Mouse (Mus musculus): ENCODE measurements around the gene Mturn. TPM values are rescaled to one million over a fixed set of nuclear protein-coding genes. Genes with fewer than 3 reads are reported as not detected.

Gene Mturn
- polyA plus RNA-seq, 1 experiment from 2014 or later = 129 TPM

DNA sequence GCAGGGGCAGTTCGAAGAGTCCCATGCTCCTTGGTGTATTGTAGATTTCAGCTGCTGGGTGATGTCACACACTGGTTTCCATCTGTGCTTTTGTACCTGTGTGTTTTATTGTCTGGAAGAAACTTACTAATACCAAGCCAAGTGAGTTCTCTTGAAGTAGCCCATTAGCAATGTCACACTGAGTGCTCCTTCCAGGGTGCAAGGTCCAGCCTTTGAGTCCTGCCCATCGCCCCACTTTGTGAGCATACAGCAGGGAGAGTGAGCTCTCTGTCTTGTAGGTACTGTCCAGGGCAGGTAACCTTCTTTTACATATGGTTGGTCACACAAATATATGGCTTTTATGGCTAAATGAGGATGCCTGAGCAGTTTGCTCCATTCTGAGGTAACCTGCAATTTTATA, 19.1 kb downstream of the Mturn start:
- Histone ChIP-seq H3K27ac (replicated peaks) (no peak overlapping the region), H3K4me2 (replicated peaks) (no peak overlapping the region), H3K4me3 (no peak overlapping the region), H3K9ac (replicated peaks) (no peak overlapping the region), H3K27me3 (no peaks in the 10 kb centered on the region), H3K9me3 (no peaks in the 10 kb centered on the region), H3K4me1 (peaks cover 47% of the 10 kb centered on the region), H3K36me3 (0 out of 2 replicates have a peak, but pooled peaks cover 12% of the 10 kb centered on the region)
- WGBS = 91% methylated on average over 2 of the region's 2 CpGs
- no peak for ATAC-seq (replicated peaks)

DNA sequence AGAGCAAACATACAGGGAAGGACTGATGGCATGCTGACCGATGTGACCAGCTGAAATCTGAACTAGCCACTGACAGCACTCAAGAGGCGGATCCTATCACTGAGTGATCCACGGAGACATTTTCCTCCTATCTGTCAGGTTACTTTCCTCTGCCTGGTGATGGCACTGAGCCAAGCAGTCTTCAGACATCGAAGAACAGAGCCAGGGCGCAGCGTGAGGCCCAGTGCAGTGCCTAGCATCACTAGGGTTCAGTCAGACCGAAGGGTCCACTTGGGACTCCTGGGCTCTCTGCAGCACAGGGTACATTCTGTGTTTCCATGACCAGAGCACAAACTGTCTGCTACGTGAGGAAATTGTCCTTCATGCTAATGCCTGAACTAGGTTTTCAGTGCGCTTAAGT, 20.5 kb downstream of the Mturn start:
- H3K27me3 ChIP-seq = no peaks in the 10 kb centered on the region
- H3K9me3 ChIP-seq = no peaks in the 10 kb centered on the region
- H3K36me3 ChIP-seq = 0 out of 2 replicates have a peak, but pooled peaks cover 9% of the 10 kb centered on the region
- H3K27ac ChIP-seq (replicated peaks) = peak overlapping the region; percentile 11; the same call in 1 of the 2 replicates
- no peak for ATAC-seq (replicated peaks)
- no peak overlapping the region for H3K4me2 ChIP-seq (replicated peaks)
- H3K4me1 ChIP-seq = peaks cover 60% of the 10 kb centered on the region
- no peak overlapping the region for H3K4me3 ChIP-seq
- H3K9ac ChIP-seq (replicated peaks) = no peak overlapping the region
- WGBS = 63% methylated on average over 9 of the region's 9 CpGs

DNA sequence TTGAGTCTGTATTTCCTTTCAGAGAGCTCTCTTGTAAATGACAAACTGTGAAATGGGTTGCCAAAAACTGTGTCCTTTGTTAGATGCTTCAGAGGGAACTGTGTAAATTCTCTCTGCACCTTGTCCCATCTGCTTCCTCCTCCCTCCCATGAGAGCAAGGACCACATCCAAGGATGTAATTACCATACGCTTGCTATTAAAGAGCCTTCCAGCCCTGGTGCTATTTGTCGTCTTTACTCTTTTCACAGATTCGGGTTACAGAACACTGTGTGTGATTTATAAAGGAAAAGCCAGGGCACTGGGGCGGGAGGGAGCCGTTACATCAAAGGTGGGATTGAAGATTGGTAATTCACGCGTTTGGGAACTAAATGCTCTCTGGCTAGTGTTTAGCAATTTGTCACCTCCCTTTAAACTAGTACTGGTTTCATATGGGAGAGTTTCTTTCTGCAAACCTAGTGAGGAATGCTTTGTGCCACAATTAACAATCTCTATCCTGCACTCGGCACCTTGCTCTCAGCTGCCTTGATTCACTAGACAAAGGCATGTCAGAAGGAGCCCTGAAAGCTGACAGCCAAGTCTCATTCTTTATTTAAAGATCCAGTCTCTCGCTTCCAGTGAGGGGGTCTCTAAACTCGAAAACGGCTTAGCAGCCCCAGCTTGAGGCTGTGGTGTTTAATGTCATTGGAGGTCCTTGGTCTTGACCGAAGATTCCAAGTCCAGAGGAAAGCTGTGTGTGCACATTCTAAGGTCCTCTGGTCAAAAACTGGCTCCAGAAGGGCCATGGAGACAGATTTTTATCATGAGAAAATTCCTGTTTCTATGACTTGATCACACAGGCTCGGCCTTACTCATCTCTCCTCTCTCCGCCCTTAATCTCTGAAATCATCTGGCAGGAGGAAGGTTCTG, 22.5 kb downstream of the Mturn start:
- H3K36me3 ChIP-seq = 0 out of 2 replicates have a peak, but pooled peaks cover 9% of the 10 kb centered on the region
- no peaks in the 10 kb centered on the region for H3K27me3 ChIP-seq
- H3K4me1 ChIP-seq = peaks cover 56% of the 10 kb centered on the region
- 10% methylated on average over 14 of the region's 14 CpGs for WGBS
- no peaks in the 10 kb centered on the region for H3K9me3 ChIP-seq
- ATAC-seq (replicated peaks) = peak; percentile 44
- peak overlapping the region; percentile 34; the same call in 1 of the 2 replicates for H3K9ac ChIP-seq (replicated peaks)
- no peak overlapping the region for H3K4me3 ChIP-seq
- H3K4me2 ChIP-seq (replicated peaks) = peak overlapping the region; percentile 18; the same call in 1 of the 2 replicates
- H3K27ac ChIP-seq (replicated peaks) = peak overlapping the region; percentile 91

DNA sequence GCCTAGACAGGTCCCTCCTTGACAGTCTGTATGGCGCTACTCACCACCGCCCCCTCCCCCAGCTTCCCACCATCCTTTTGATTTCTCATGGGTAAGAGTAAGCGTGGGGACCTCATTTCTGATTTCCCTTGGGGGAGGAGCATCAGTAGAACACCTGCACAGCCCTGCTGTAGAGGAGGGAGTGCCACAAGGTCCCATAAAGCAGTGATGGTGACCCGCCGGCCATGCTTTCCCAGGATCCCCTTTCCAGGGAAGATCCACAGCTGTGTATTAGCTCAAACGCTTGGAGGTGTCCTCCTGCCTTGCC, 23.1 kb downstream of the Mturn start:
- peak overlapping the region; percentile 91 for H3K27ac ChIP-seq (replicated peaks)
- 27% methylated on average over 6 of the region's 6 CpGs for WGBS

DNA sequence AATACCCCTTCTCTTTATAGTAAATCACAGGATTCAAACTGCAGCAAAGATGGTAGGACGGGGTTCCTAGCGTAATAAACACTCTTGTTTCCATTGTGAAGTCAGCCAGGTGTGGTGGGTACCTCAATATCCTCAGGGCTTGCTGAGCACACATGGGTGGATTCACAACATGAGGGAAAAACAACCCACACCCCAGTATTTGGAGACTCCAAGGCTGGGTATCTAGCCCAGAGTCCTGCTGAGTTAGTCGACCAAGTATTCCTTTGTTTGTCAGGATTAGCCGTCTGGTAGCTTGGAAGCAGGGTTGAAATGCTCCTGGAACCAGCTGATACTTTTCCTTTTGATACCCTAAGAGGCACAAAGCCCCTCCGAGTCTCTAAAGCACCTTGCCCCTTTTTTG, 23.4 kb downstream of the Mturn start:
- H3K27ac ChIP-seq (replicated peaks) = peak overlapping the region; percentile 91
- no peak overlapping the region for H3K9ac ChIP-seq (replicated peaks)

More for the DNA sequence above, 23.1 kb downstream of the Mturn start:
- Histone ChIP-seq H3K36me3 (0 out of 2 replicates have a peak, but pooled peaks cover 9% of the 10 kb centered on the region), H3K4me1 (peaks cover 50% of the 10 kb centered on the region), H3K9ac (replicated peaks) (no peak overlapping the region), H3K27me3 (no peaks in the 10 kb centered on the region), H3K9me3 (no peaks in the 10 kb centered on the region), H3K4me3 (no peak overlapping the region), H3K4me2 (replicated peaks) (no peak overlapping the region)
- no peak; the same call in 1 of the 2 replicates for ATAC-seq (replicated peaks)

DNA sequence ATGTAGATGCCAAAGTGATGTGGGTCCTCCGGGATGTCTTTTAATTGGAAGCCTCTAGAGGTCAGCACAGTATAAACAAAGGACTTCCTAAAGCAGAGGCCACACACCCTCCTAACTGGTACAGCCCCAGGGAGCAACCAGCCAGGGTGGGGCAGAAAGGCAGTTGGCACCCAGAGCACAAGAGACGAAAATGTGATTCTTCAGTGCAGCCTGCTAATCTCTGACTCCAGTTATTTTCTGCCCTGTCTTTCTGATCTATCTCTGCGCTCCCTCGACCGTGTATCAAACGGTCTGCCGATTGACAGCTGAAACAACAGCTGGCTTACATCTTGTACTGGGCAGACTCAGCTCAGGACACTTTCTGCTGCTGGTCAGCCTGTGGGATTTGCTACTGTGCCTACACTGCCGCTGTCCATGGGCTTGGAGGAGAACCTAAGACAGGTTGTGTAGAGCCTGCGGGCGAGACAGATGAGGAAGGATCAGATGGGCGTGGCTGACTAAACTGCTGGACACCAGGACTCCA, 24.0 kb downstream of the Mturn start:
- WGBS = 19% methylated on average over 11 of the region's 11 CpGs
- H3K9ac ChIP-seq (replicated peaks) = no peak overlapping the region; the same call in 1 of the 2 replicates
- H3K9me3 ChIP-seq = no peaks in the 10 kb centered on the region
- peak overlapping the region; percentile 91 for H3K27ac ChIP-seq (replicated peaks)
- no peaks in the 10 kb centered on the region for H3K27me3 ChIP-seq
- peak; percentile 83 for ATAC-seq (replicated peaks)
- H3K4me3 ChIP-seq = peak overlapping the region; percentile 1; the same call in 1 of the 2 replicates
- H3K36me3 ChIP-seq = 0 out of 2 replicates have a peak, but pooled peaks cover 9% of the 10 kb centered on the region
- peak overlapping the region; percentile 32 for H3K4me2 ChIP-seq (replicated peaks)
- H3K4me1 ChIP-seq = peaks cover 47% of the 10 kb centered on the region

More for the DNA sequence above, 23.4 kb downstream of the Mturn start:
- ATAC-seq (replicated peaks) = peak; percentile 28; the same call in 1 of the 2 replicates
- Histone ChIP-seq H3K27me3 (no peaks in the 10 kb centered on the region), H3K4me2 (replicated peaks) (no peak overlapping the region), H3K36me3 (0 out of 2 replicates have a peak, but pooled peaks cover 9% of the 10 kb centered on the region), H3K4me3 (no peak overlapping the region), H3K9me3 (no peaks in the 10 kb centered on the region), H3K4me1 (peaks cover 47% of the 10 kb centered on the region)
- 16% methylated on average over 5 of the region's 5 CpGs for WGBS

DNA sequence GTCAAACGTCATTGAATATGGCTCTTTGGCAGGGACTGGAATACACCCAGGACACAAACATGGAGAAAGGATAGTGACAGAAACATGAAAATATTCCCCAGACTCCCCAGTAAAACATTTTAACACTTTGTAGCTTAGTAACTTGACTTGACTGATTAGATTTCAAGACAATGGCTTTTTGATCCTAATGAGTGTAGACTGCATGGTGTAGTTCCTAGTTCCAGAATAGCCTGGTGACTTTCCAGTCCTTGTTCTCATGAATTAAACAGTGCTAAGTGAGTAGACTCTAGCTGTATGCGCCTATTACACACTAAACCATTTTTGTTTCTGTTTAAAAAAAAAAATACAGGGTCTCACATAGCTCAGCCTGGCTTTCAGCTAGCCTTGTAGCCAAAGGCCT, 24.7 kb downstream of the Mturn start:
- ATAC-seq (replicated peaks) = no peak
- H3K9ac ChIP-seq (replicated peaks) = no peak overlapping the region

DNA sequence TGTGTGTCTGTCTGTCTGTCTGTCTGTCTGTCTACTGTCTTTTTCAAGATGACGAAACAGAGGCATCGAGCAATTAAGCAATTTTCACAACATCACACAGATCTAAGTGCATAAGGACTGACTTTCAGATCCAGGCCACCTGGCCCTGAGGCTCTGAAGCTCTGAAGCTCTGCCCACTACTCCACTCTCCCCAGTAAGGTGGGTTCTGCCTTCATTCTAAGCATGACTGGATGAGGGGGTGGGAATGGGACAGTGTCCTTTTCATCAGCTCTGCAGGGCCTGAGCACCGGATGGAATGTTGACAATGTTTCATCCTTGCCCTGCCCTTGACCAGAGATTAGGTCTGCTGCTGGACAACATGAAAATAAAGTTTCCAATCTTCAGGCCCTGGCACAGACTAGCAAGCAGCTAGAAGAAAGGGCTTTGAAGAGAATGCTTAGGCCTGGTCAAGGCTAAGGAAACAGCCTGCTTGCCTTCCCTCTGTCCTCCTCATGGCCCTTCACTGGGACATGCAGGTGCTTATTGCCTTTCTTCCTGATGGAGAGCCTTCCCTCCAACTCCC, 25.3 kb downstream of the Mturn start:
- Histone ChIP-seq H3K9ac (replicated peaks) (no peak overlapping the region), H3K36me3 (0 out of 2 replicates have a peak, but pooled peaks cover under 1% of the 10 kb centered on the region), H3K4me2 (replicated peaks) (no peak overlapping the region), H3K9me3 (no peaks in the 10 kb centered on the region), H3K4me3 (no peak overlapping the region), H3K27me3 (no peaks in the 10 kb centered on the region), H3K27ac (replicated peaks) (peak overlapping the region; percentile 91), H3K4me1 (peaks cover 47% of the 10 kb centered on the region)
- 79% methylated on average over 3 of the region's 3 CpGs for WGBS
- no peak for ATAC-seq (replicated peaks)

More for the DNA sequence above, 24.7 kb downstream of the Mturn start:
- 0 out of 2 replicates have a peak, but pooled peaks cover 4% of the 10 kb centered on the region for H3K36me3 ChIP-seq
- H3K27ac ChIP-seq (replicated peaks) = peak overlapping the region; percentile 91
- no peaks in the 10 kb centered on the region for H3K9me3 ChIP-seq
- WGBS = 39% methylated on average over 2 of the region's 2 CpGs
- H3K4me3 ChIP-seq = no peak overlapping the region
- H3K4me2 ChIP-seq (replicated peaks) = no peak overlapping the region
- peaks cover 47% of the 10 kb centered on the region for H3K4me1 ChIP-seq
- no peaks in the 10 kb centered on the region for H3K27me3 ChIP-seq

DNA sequence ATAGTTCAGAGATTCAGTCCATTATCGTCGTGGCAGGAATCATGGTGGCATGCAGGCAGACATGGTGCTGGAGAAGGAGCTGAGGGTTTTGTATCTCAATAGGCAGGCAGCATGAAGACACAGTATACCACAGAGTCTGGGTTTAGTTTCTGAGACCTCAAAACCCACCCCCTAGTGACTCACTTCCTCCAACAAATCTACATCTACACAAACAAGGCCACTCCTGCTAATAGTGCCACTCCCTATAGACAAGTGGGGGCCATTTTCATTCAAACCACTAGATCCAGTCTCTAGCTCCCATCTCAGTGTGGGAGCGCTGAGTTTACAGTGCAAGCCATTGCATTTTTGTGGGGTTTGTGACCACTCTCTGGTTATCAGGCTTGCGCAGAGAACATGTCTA, 27.2 kb downstream of the Mturn start:
- Histone ChIP-seq H3K9me3 (no peaks in the 10 kb centered on the region), H3K27me3 (no peaks in the 10 kb centered on the region), H3K27ac (replicated peaks) (no peak overlapping the region), H3K36me3 (no peaks in the 10 kb centered on the region), H3K4me1 (peaks cover 31% of the 10 kb centered on the region), H3K4me2 (replicated peaks) (no peak overlapping the region), H3K4me3 (no peak overlapping the region), H3K9ac (replicated peaks) (no peak overlapping the region)
- 93% methylated on average over 4 of the region's 4 CpGs for WGBS
- no peak for ATAC-seq (replicated peaks)

DNA sequence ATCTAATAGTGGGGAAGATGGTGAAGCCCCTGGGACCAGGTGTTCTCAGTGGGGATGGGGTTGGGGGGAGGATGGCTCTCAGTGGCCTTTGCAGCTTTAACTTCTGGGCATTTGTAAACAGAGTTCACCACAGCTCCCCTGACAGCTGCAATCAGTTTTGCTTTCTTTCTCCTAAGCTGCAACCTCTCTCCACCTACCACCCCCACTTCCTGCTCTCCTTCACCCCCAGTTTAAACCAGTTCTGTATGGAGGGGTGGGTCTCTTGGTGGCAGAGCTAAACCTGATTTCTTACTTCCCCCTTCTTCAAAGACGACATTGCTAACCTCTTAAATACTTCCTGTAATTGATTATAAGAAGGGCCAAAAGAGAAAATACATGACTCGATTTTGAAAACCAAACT, 34.3 kb downstream of the Mturn start:
- no peak overlapping the region for H3K27ac ChIP-seq (replicated peaks)
- ATAC-seq (replicated peaks) = no peak
- 61% methylated on average over 2 of the region's 2 CpGs for WGBS
- no peaks in the 10 kb centered on the region for H3K27me3 ChIP-seq
- no peak overlapping the region for H3K4me2 ChIP-seq (replicated peaks)
- H3K9ac ChIP-seq (replicated peaks) = no peak overlapping the region
- no peaks in the 10 kb centered on the region for H3K9me3 ChIP-seq
- H3K4me1 ChIP-seq = peaks cover 14% of the 10 kb centered on the region
- no peak overlapping the region for H3K4me3 ChIP-seq
- H3K36me3 ChIP-seq = no peaks in the 10 kb centered on the region

DNA sequence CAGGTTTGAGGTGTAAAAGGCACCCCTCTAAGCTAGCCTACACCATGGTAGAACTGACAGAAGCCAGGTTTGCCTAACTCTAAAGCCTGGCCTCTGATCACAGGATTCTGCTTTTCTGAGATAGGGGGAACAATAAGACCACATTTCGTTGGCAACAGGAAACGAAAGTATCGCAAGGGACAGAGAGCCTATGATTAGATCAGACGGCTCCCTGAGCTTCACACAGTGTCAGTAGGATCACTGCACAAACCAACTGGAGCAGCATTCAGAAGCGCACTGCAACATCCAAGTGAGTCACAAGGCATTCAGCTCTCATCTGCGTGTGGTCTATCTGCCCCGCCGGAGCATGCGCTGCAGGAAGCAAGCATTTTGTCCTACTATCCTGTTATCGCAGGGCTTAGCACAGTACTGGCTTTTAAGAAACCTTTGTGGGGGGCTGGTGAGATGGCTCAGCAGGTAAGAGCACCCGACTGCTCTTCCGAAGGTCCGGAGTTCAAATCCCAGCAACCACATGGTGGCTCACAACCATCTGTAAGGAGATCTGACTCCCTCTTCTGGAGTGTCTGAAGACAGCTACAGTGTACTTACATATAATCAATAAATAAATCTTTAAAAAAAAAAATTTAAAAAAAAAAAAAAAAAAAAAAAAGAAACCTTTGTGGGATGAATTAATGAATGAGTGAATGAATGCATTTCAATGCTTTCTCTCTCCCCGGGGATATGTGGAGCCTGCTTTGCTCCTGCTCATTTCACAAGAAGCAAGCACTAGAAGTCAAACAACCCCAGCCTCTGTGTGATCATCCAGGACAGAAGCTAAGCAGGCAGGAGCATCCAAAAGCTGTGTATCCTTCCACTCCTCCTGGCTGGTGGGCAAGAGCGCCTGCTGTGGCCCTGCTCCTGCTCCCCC, 37.6 kb downstream of the Mturn start:
- ATAC-seq (replicated peaks) = no peak
- peak overlapping the region; percentile 84 for H3K27ac ChIP-seq (replicated peaks)

More for the DNA sequence above, 37.6 kb downstream of the Mturn start:
- Histone ChIP-seq H3K9ac (replicated peaks) (no peak overlapping the region), H3K4me1 (peaks cover 18% of the 10 kb centered on the region), H3K36me3 (no peaks in the 10 kb centered on the region), H3K27me3 (no peaks in the 10 kb centered on the region), H3K4me2 (replicated peaks) (no peak overlapping the region), H3K4me3 (no peak overlapping the region), H3K9me3 (no peaks in the 10 kb centered on the region)
- 76% methylated on average over 15 of the region's 15 CpGs for WGBS
